Mouse (Mus musculus) bone marrow, adult 2 months (tissue): ENCODE results near the gene Ccdc78.

Source experiments
- CTCF ChIP-seq: fragments of 200-500 bp; IDR thresholded peaks from 2 replicates; pipeline ENCODE4 v1.5.1; 2011; ENCODE audit warnings: low read length, control low read depth; ENCODE audit not compliant: control insufficient read depth, insufficient read depth
- POLR2A ChIP-seq: fragments of 200-500 bp; IDR thresholded peaks from 2 replicates; pipeline ENCODE4 v1.6.1; 2011; ENCODE audit warnings: low read depth, mild to moderate bottlenecking, control low read depth, low read length, borderline replicate concordance; ENCODE audit not compliant: control insufficient read depth

DNA sequence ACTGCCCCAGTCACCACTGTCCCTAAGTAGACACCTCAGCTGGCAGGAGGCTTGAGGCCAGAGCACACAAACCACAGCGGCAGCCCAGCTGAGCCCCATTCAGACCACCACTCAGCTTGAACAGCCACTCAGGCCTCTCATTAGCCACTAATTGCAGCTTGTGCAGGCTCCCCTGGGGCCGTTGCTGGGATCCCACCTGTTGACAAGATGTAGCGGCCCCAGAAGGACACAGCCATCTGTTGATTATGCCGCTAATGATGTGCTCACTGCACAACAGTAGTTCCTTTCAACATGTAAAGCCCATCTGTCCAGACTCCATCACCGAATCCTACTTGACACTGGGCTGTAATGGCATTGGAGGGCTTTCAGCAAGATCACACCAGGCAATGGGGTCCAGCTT is 20.5 kb upstream of the Ccdc78 start:
- TF ChIP-seq CTCF, result no peak
- TF ChIP-seq POLR2A, result no peak
